Mouse (Mus musculus) small intestine, adult 10 weeks (tissue): ENCODE data around the gene 9530053A07Rik. TPM values are rescaled to one million over a fixed set of nuclear protein-coding genes. Genes with fewer than 3 reads are reported as not detected.

Experiments used
- polyA plus RNA-seq: library from polyadenylated mRNA; stranded (reverse); fragments of 350-450 nt; fragmentation: Illumina TruSeq; extraction: RNeasy Lipid Tissue Mini Kit (QIAGEN cat#74804); gene quantifications from one replicate; pipeline ENCODE4 v1.2.3, GENCODE M21; 2014; ENCODE audit warnings: low replicate concordance

Gene 9530053A07Rik
- not detected for polyA plus RNA-seq

GRCm38 (mm10) chr7:28129166-28129565, at the start of gene 9530053A07Rik:
Gene 9530053A07Rik (plus strand): TSS chr7:28129466.

GRCm38 (mm10) chr7:28169489-28170422, 40.5 kb downstream of the 9530053A07Rik start, which contains the start of gene Fbl:
Gene Fbl (plus strand): TSS chr7:28169710.

GRCm38 (mm10) chr7:28179228-28179627, 50.0 kb downstream of the 9530053A07Rik start, which contains the start of gene Dyrk1b:
Gene Dyrk1b (plus strand): TSS chr7:28179469.

Other genes starting within 250 kb of the 9530053A07Rik start
- gene Zfp974, start 200.0 kb upstream of the 9530053A07Rik start, polyA plus RNA-seq = 12.4 TPM
- gene Zfp780b, start 150.3 kb upstream of the 9530053A07Rik start, polyA plus RNA-seq = 16.6 TPM
- gene Zfp850, start 115.4 kb upstream of the 9530053A07Rik start, polyA plus RNA-seq = 4.5 TPM
- 15.1 TPM for gene Psmc4, start 79.4 kb upstream of the 9530053A07Rik start, polyA plus RNA-seq
- gene Fcgbp, start 58.2 kb upstream of the 9530053A07Rik start, polyA plus RNA-seq = 12.5 TPM
- gene Fbl, start 40.2 kb downstream of the 9530053A07Rik start, polyA plus RNA-seq = 9.7 TPM
- gene Dyrk1b, start 50.0 kb downstream of the 9530053A07Rik start, polyA plus RNA-seq = 0.19 TPM
- gene Eid2, start 138.4 kb downstream of the 9530053A07Rik start, polyA plus RNA-seq = 1.9 TPM
- gene Eid2b, start 148.3 kb downstream of the 9530053A07Rik start, polyA plus RNA-seq = 5.1 TPM
- gene Selenov, start 161.7 kb downstream of the 9530053A07Rik start, polyA plus RNA-seq = not detected
- not detected for gene Dll3, start 172.8 kb downstream of the 9530053A07Rik start, polyA plus RNA-seq
- gene Timm50, start 182.6 kb downstream of the 9530053A07Rik start, polyA plus RNA-seq = 3.6 TPM
- gene Supt5, start 209.3 kb downstream of the 9530053A07Rik start, polyA plus RNA-seq = 17.7 TPM
- 88.0 TPM for gene Rps16, start 221.2 kb downstream of the 9530053A07Rik start, polyA plus RNA-seq
- gene Plekhg2, start 243.1 kb downstream of the 9530053A07Rik start, polyA plus RNA-seq = 1.4 TPM